Mouse (Mus musculus): Measurements from ENCODE around the gene Zfp712.

The Zfp712 gene

GRCm38 (mm10) chr13:67060786-67061358, at the start of gene Zfp712:
Zfp712 (minus strand) TSS chr13:67061170.
- peak; percentile 88 for DNase-seq (ENCODE audit: extremely low read depth, low read depth)

GRCm38 (mm10) chr13:67108821-67109206, 47.8 kb upstream of the Zfp712 start:
- no peak for DNase-seq (ENCODE audit: extremely low read depth, low read depth)

- peak; percentile 98 for DNase-seq (ENCODE audit: extremely low read depth, low read depth)
These were observed 47.3 kb upstream of the Zfp712 start, which contains the start of gene Gm28557 for GRCm38 (mm10) chr13:67108194-67108820. Gm28557 (minus strand) TSS chr13:67108604.

GRCm38 (mm10) chr13:67107681-67108080, 46.7 kb upstream of the Zfp712 start:
- no peak for DNase-seq (ENCODE audit: extremely low read depth, low read depth)

- no peak for DNase-seq (ENCODE audit: extremely low read depth, low read depth)
These were observed 36.9 kb upstream of the Zfp712 start, which contains the start of gene Zfp708 for GRCm38 (mm10) chr13:67097876-67098275. Zfp708 (minus strand) TSS chr13:67097976.

GRCm38 (mm10) chr13:67090154-67090553, 29.2 kb upstream of the Zfp712 start:
- no peak for DNase-seq (ENCODE audit: extremely low read depth, low read depth)

GRCm38 (mm10) chr13:67081946-67082345, 21.0 kb upstream of the Zfp712 start:
- peak; percentile 27 for DNase-seq (ENCODE audit: extremely low read depth, low read depth)

GRCm38 (mm10) chr13:67081142-67081713, 20.3 kb upstream of the Zfp712 start:
- DNase-seq (ENCODE audit: extremely low read depth, low read depth): peak; percentile 73

- DNase-seq (ENCODE audit: extremely low read depth, low read depth): no peak
These were observed 16.3 kb upstream of the Zfp712 start for GRCm38 (mm10) chr13:67077244-67077643.

- no peak for DNase-seq (ENCODE audit: extremely low read depth, low read depth)
These were observed 11.8 kb upstream of the Zfp712 start for GRCm38 (mm10) chr13:67072786-67073185.

GRCm38 (mm10) chr13:67065386-67065785, 4.4 kb upstream of the Zfp712 start:
- DNase-seq (ENCODE audit: extremely low read depth, low read depth): no peak

- no peak for DNase-seq (ENCODE audit: extremely low read depth, low read depth)
These were observed 1.5 kb upstream of the Zfp712 start for GRCm38 (mm10) chr13:67062427-67062826.

GRCm38 (mm10) chr13:67060161-67060785, 697 bp downstream of the Zfp712 start:
- DNase-seq (ENCODE audit: extremely low read depth, low read depth): no peak

Measured in MEL-GATA-1-ER (cell line).